Mouse (Mus musculus) heart, adult 2 months (tissue): ENCODE data around the gene Ahnak2.

Experiments used
- CTCF ChIP-seq: fragments of 200-600 bp; IDR thresholded peaks from 2 replicates; pipeline ENCODE4 v1.8.1; 2022; ENCODE audit warnings: antibody characterized with exemption, mild to moderate bottlenecking, moderate library complexity
- EP300 ChIP-seq: fragments of 200-500 bp; IDR thresholded peaks from 2 replicates; pipeline ENCODE4 v1.6.1; 2011; ENCODE audit warnings: low read depth, low read length, control low read depth; ENCODE audit not compliant: insufficient read depth
- POLR2A ChIP-seq: fragments of 200-500 bp; IDR thresholded peaks from 2 replicates; pipeline ENCODE4 v1.6.1; 2011; ENCODE audit warnings: mild to moderate bottlenecking, low read depth, low read length, control low read depth; ENCODE audit not compliant: insufficient read depth

DNA sequence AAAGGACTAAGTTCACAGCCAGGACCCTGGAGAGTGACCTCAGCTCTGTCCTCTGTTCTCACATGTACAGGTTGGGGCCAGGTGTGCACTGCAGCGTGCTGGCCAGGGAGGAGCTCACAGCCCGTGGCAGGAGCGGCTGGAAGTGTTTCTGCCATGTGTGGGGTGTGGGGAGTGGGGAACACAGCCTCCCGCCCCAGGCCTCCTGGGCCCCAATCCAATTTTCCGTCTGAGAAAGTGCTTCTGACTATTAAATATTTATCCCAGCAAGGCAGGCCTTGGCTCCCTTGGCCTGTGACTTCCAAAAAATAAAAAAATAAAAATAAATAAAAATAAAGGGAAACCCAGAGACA lies 4.2 kb downstream of the Ahnak2 start:
- TF ChIP-seq CTCF (no peak), POLR2A (no peak), EP300 (no peak)
